Mouse (Mus musculus) liver, embryonic 12.5 days (tissue): ENCODE data around the gene Acat3. TPM values are rescaled to one million over a fixed set of nuclear protein-coding genes. Genes with fewer than 3 reads are reported as not detected.
A peak's percentile ranks its signal among the peaks of the same experiment; 100 is the strongest.
"Not testable (repeated sequence)": the region's sequence is repeated elsewhere in the genome, so short reads cannot be mapped to it uniquely, and the experiment has no call there.

Experiments used
- ATAC-seq: fragments of 200-750 bp; cut with Nextera tagmentation; 2 replicates; pipeline ENCODE4 v1.8.0; 2017; ENCODE audit warnings: moderate number of reproducible peaks, mild to moderate bottlenecking, moderate library complexity
- H3K27ac ChIP-seq: fragments of 300-500 bp; sonication (generic); 2 replicates; pipeline ENCODE4 v1.5.1; 2016; ENCODE audit warnings: mild to moderate bottlenecking
- H3K27me3 ChIP-seq: fragments of 300-500 bp; sonication (generic); replicated peaks from 2 replicates; pipeline ENCODE4 v1.6.1; 2016; ENCODE audit warnings: mild to moderate bottlenecking, moderate library complexity
- H3K36me3 ChIP-seq: fragments of 300-500 bp; sonication (generic); 2 replicates; pipeline ENCODE4 v1.6.1; 2016; ENCODE audit warnings: mild to moderate bottlenecking, moderate library complexity
- H3K4me1 ChIP-seq: fragments of 300-500 bp; sonication (generic); 2 replicates; pipeline ENCODE4 v1.6.1; 2016
- H3K4me2 ChIP-seq: fragments of 300-500 bp; sonication (generic); 2 replicates; pipeline ENCODE4 v1.6.1; 2016; ENCODE audit warnings: mild to moderate bottlenecking, moderate library complexity
- H3K4me3 ChIP-seq: fragments of 300-500 bp; sonication (generic); 2 replicates; pipeline ENCODE4 v1.5.1; 2016; ENCODE audit warnings: mild to moderate bottlenecking, moderate library complexity
- H3K9ac ChIP-seq: fragments of 300-500 bp; sonication (generic); 2 replicates; pipeline ENCODE4 v1.6.1; 2016; ENCODE audit warnings: mild to moderate bottlenecking, moderate library complexity
- H3K9me3 ChIP-seq: fragments of 300-500 bp; sonication (generic); replicated peaks from 2 replicates; pipeline ENCODE4 v1.6.1; 2016; ENCODE audit warnings: mild to moderate bottlenecking, moderate library complexity
- WGBS: fragments of 180-500 bp; shearing (Covaris S2); methylation state at CpG from one replicate; pipeline ENCODE4 v1.1.7; 2016; ENCODE audit not compliant: insufficient replicate concordance; 5-methylcytosine and 5-hydroxymethylcytosine counted together
- polyA plus RNA-seq: library from polyadenylated mRNA; unstranded; fragments of >200 nt; fragmentation: Nextera tagmentation; extraction: Ambion mirVana; gene quantifications from 2 replicates; pipeline ENCODE4 v1.2.1, GENCODE M21; 2016

Acat3 gene
- polyA plus RNA-seq, 1 experiment from 2014 or later, result 1.4 TPM

DNA sequence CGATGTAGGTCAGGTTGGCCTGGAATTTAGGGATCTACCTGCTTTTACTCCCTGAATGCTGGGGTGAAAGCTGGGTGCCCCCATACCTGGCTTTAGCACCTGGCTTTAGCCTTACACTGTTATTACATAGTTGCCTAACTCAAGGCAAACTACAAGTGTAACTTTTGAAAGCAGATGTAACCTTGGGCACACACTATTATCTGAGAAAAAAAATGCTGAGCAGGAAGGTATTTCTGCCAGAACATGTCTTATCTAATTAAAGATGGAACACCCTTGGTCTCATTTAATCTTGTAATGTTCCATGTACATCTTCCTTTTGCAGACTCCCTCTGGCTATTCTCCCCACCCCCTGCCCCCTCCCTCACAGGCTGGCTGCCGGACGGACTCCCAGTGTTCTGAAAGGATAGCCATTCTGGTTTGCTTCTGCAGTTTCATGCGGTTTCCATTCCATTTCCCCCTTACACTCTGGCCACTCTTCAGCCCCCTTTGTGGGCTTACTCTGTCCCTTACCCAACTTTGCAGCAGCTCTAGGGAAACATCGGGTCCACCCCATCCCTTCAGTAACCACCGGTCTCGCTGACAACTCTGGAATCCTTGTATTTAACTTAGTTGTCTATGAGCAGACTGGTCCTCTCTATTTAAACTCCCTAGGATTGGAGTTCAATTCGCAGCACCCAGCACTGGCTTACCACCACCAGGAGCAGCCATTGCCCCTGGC lies 1.3 kb upstream of the Acat3 start:
- no peaks in the 10 kb centered on the region for H3K9me3 ChIP-seq
- no peaks in the 10 kb centered on the region for H3K27me3 ChIP-seq
- peaks cover 23% of the 10 kb centered on the region for H3K4me1 ChIP-seq
- no peak overlapping the region for H3K27ac ChIP-seq
- no peak overlapping the region for H3K4me3 ChIP-seq
- H3K4me2 ChIP-seq, result no peak overlapping the region
- H3K9ac ChIP-seq, result 0 out of 2 replicates have a peak overlapping the region, but pooled peaks have one; percentile 4
- no peak for ATAC-seq
- peaks cover 42% of the 10 kb centered on the region for H3K36me3 ChIP-seq
- 73% methylated on average over 8 of the region's 8 CpGs for WGBS

DNA sequence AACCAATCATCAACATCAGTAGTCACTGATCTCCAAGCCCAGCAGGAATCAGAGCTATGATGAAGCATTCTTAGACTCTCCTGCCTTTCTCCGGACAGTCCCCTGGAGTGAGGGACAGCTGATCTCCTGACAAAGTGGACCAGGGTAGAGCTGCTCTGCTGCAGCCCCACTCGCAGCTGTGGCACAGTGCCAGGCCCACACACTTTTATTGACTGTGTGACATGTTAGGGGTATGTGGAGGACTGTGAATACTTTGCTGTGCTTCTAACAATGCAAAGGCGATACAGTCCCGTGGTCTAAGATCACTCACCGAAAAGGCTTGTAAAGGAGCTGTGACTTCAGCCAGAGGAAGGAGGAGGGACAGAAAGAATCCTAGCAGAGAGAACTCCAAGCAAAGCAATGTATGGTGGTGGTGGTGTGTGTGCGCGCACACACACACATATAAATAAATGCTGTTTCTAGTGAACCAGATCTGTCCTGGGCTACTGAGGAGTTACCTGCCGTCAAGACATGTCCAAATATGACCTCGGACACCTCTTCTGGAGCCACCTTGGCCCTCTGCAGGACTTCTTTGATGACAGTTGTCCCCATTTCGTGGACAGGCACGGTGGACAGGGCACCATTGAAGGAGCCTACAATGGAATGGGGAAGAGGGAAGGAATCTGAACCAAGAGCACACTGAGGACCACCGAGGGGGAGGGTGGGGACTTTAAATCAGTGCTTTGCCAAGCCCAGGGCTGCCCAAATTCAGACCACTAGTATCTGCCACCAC lies 837 bp downstream of the Acat3 start:
- 35% methylated on average over 4 of the region's 12 CpGs for WGBS
- ATAC-seq, result 0 out of 2 replicates have a peak, but pooled peaks have one; percentile 28
- not testable (repeated sequence) for H3K27me3 ChIP-seq, H3K27ac ChIP-seq, H3K9me3 ChIP-seq, H3K9ac ChIP-seq
- Histone ChIP-seq H3K4me3 (0 out of 2 replicates have a peak overlapping the region, but pooled peaks have one; percentile 33), H3K36me3 (peaks cover 24% of the 10 kb centered on the region), H3K4me1 (peaks cover 23% of the 10 kb centered on the region), H3K4me2 (peak overlapping the region; percentile 52)

DNA sequence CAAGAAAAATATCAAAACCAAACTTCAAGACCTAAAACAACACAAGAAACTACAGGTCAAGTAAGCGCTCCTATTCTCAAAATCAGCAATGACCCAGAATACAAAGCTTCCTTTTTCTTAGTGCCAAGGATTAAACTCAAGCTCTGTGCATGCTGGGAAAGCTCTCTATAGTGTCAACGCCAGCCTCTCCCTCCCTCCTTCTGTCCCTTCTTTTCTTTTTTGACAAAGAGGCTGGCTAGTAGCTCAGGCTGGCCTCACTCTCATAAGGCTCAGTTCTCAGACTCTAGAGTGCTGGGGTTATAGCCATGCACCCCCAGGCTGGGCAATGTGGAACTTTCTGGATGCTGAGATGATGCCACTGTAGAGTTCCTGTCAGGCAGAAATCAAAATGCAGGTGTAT lies 2.3 kb downstream of the Acat3 start:
- H3K27me3 ChIP-seq, result no peaks in the 10 kb centered on the region
- peaks cover 10% of the 10 kb centered on the region for H3K36me3 ChIP-seq
- no peak overlapping the region for H3K9ac ChIP-seq
- no peak for ATAC-seq
- WGBS, result 46% methylated on average over 2 of the region's 2 CpGs
- H3K4me2 ChIP-seq, result no peak overlapping the region
- no peak overlapping the region for H3K27ac ChIP-seq
- peaks cover 23% of the 10 kb centered on the region for H3K4me1 ChIP-seq
- no peak overlapping the region for H3K4me3 ChIP-seq
- no peaks in the 10 kb centered on the region for H3K9me3 ChIP-seq

DNA sequence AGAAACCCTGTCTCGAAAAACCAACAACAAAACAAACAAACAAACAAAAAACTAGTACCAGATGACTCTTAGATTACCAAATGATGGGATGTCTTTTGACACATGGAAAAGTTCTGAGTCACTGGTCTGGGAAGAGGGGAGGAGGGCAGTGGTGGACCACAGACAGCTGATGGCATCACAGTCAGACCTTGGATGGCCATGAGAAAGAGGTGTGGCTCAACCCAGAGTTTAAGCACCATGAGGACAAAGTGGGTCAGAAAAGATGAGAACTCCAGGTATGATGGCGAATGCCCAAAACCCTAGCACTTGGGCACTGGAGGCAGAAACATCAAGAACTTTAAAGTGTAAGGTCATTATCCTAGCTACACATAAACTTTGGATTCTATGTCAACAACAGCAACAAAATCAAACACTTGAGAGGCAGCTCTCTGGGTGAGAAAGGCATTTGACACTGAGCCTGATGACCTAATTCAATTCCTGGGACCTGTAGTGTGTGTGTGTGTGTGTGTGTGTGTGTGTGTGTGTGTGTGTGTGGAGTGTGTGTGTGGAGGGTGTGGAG lies 2.9 kb downstream of the Acat3 start:
- no peak for ATAC-seq

DNA sequence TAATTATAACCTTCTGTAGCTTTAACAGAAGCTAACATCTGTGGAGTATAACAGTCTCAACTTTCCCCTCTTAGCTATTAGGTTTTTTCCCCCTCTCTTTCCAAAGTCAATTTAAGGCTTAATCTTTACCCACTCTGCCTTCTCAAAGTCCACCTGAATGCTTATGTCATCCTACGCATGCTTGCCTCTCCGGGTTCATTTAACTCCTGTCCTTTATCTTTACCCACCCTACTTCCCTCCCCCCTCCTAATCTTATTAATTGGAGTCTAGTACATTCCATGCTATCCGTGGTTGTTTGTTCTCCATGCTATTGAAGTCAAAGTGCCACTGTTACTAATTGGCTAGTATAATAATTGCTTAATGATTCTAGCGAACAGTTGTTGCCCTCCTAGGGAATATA lies 4.7 kb downstream of the Acat3 start:
- WGBS, result 53% methylated on average over 4 of the region's 4 CpGs
- no peak for ATAC-seq
- no peaks in the 10 kb centered on the region for H3K27me3 ChIP-seq
- H3K36me3 ChIP-seq, result no peaks in the 10 kb centered on the region
- H3K4me2 ChIP-seq, result no peak overlapping the region
- peaks cover 9% of the 10 kb centered on the region for H3K4me1 ChIP-seq
- H3K4me3 ChIP-seq, result no peak overlapping the region
- no peak overlapping the region for H3K27ac ChIP-seq
- H3K9me3 ChIP-seq, result no peaks in the 10 kb centered on the region
- H3K9ac ChIP-seq, result no peak overlapping the region

More for the DNA sequence above, 2.9 kb downstream of the Acat3 start:
- WGBS, result 72% methylated on average over 2 of the region's 2 CpGs
- no peaks in the 10 kb centered on the region for H3K27me3 ChIP-seq
- H3K9ac ChIP-seq, result no peak overlapping the region
- no peak overlapping the region for H3K4me3 ChIP-seq
- no peak overlapping the region for H3K4me2 ChIP-seq
- H3K36me3 ChIP-seq, result peaks cover 4% of the 10 kb centered on the region; the same call in 1 of the 2 replicates
- H3K27ac ChIP-seq, result no peak overlapping the region
- peaks cover 23% of the 10 kb centered on the region for H3K4me1 ChIP-seq
- no peaks in the 10 kb centered on the region for H3K9me3 ChIP-seq

DNA sequence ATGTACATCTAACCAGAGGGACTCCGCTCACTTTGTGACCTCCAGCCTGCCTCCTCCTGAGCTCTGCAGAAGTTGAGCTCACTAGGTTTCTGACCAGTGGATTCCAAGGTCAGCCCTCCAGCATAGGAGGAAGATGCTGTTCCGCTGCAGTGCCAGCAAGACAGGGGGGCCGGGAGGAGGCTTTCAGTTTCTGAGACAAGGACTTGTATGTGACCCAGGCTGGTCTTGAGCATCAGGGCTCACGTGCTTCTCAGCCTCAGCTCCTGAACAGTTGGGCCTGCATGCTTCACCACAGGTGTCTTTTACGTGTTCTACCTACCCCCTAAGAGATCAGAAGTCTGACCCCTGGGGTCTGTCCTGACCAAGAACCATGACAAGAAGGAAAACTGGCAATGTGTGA lies 8.8 kb downstream of the Acat3 start:
- WGBS, result 79% methylated on average over 5 of the region's 5 CpGs
- H3K4me3 ChIP-seq, H3K4me1 ChIP-seq, H3K9ac ChIP-seq, H3K36me3 ChIP-seq, H3K27ac ChIP-seq, H3K4me2 ChIP-seq, ATAC-seq, H3K27me3 ChIP-seq, H3K9me3 ChIP-seq: not testable (repeated sequence)

DNA sequence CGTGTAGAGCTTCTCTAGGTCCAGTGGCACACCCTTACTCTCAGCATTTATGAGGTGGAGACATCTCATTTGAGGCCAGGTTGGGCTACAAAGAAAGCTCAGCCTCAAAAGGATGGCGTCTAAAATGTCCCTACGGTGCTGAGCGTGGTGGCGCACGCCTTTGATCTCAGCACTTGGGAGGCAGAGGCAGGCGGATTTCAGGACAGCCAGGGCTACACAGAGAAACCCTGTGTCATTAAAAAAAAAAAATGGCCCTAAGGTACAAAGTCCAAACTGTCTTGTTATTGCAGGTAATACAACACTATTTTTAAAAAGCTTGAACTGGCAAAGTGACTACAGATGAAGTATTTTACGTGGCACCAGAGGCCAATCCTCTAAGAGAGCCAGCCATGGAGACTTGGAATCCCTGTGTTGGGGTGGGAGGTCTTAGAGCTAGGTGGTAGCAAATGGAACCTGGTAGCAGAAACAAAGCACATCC lies 14.7 kb downstream of the Acat3 start:
- H3K27me3 ChIP-seq, result no peaks in the 10 kb centered on the region
- no peaks in the 10 kb centered on the region for H3K9me3 ChIP-seq
- no peak overlapping the region for H3K9ac ChIP-seq
- WGBS, result 81% methylated on average over 8 of the region's 8 CpGs
- ATAC-seq, result no peak
- H3K4me1 ChIP-seq, result peaks cover 5% of the 10 kb centered on the region; the same call in 1 of the 2 replicates
- H3K27ac ChIP-seq, result 0 out of 2 replicates have a peak overlapping the region, but pooled peaks have one; percentile 28
- H3K4me2 ChIP-seq, result no peak overlapping the region
- peaks cover 64% of the 10 kb centered on the region for H3K36me3 ChIP-seq
- no peak overlapping the region for H3K4me3 ChIP-seq

DNA sequence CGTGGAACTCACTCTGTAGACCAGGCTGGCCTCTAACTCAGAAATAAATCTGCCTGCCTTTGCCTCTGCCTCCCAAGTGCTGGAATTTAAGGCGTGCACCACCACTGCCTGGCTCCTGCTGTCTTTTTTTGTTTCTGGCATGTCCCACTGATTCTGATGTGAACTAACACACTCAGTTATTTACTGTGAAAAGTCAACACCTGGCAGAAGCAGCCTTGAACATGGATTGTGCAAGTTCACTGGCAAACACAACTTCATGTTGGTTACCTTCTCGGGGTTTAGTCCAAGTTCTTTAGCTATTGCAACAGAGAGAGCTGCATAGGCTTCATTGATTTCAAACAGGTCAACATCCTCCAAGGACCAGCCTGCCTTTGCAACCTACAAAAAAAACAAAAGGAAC lies 15.4 kb downstream of the Acat3 start:
- H3K9ac ChIP-seq, result no peak overlapping the region
- no peaks in the 10 kb centered on the region for H3K27me3 ChIP-seq
- H3K4me2 ChIP-seq, result no peak overlapping the region
- peak; percentile 36 for ATAC-seq
- WGBS, result 79% methylated on average over 3 of the region's 3 CpGs
- no peak overlapping the region for H3K4me3 ChIP-seq
- H3K27ac ChIP-seq, result 0 out of 2 replicates have a peak overlapping the region, but pooled peaks have one; percentile 4
- H3K36me3 ChIP-seq, result peaks cover 71% of the 10 kb centered on the region
- peaks cover 5% of the 10 kb centered on the region; the same call in 1 of the 2 replicates for H3K4me1 ChIP-seq
- H3K9me3 ChIP-seq, result no peaks in the 10 kb centered on the region

DNA sequence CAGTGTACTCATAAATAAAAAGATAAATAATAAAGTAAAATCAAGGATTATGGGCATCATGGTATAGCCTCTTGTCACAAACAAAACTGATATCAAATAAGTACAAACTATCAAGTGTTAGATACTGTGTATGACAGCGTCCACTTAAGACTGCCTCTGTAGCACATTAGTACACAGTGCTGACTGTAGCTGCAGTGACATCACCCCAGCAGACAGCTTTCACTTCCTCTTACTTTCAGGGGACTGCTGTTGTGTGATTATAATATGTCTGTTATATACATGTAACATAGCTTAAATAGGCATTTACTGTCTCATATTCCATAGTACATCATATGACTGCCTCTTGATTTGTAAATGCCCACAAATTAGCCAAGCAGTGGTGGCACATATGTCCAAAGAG lies 19.3 kb downstream of the Acat3 start:
- H3K9ac ChIP-seq, result no peak overlapping the region
- no peak overlapping the region for H3K4me2 ChIP-seq
- peaks cover 84% of the 10 kb centered on the region for H3K36me3 ChIP-seq
- H3K9me3 ChIP-seq, result no peaks in the 10 kb centered on the region
- no peak for ATAC-seq
- H3K4me3 ChIP-seq, result no peak overlapping the region
- 80% methylated on average over 1 of the region's 1 CpGs for WGBS
- peaks cover 13% of the 10 kb centered on the region for H3K4me1 ChIP-seq
- H3K27ac ChIP-seq, result no peak overlapping the region
- no peaks in the 10 kb centered on the region for H3K27me3 ChIP-seq

DNA sequence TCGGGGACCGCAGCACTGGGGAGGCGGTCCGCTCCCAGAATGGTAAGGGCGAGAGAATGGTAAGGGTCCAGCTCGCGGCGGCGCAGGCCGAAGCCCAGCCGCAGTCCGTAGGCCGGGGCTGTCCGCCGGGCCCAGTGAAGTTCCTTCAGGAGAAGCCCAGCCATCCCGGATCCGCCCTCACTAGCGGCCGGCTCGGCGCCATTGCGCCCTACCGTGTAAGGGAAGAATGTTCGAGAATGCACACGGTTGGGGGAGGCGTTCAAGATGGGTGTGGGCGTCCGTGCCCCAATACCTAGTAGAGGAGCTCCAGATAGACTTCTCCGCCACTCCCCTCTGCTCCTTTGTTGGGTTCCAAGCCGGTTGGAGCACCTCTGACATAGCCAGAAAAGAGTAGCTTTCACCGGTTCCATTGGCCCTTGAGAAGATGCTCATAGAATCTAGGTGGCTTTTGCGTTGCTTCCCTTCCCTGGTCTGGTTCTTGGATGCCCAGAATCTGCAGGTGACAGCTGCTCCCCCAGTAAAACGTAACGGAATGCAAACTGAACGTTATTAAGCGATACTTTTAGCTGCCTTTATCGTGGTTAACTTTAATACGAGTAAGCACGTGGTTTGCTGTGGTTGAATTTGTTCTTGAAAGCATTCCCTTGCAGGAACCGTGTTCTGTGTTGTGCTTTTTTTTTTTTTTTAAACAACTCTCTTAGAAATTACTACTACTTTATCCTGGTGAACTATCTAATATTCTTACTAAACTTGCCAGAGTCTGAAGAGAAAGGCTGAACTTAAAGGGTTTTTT lies 23.6 kb downstream of the Acat3 start:
- H3K4me2 ChIP-seq, result peak overlapping the region; percentile 85
- under 1% methylated on average over 40 of the region's 40 CpGs for WGBS
- ATAC-seq, result peak; percentile 73
- peaks cover 21% of the 10 kb centered on the region for H3K4me1 ChIP-seq
- peaks cover 72% of the 10 kb centered on the region for H3K36me3 ChIP-seq
- peak overlapping the region; percentile 96 for H3K27ac ChIP-seq
- peak overlapping the region; percentile 96 for H3K4me3 ChIP-seq
- no peaks in the 10 kb centered on the region for H3K27me3 ChIP-seq
- no peaks in the 10 kb centered on the region for H3K9me3 ChIP-seq
- peak overlapping the region; percentile 98 for H3K9ac ChIP-seq

DNA sequence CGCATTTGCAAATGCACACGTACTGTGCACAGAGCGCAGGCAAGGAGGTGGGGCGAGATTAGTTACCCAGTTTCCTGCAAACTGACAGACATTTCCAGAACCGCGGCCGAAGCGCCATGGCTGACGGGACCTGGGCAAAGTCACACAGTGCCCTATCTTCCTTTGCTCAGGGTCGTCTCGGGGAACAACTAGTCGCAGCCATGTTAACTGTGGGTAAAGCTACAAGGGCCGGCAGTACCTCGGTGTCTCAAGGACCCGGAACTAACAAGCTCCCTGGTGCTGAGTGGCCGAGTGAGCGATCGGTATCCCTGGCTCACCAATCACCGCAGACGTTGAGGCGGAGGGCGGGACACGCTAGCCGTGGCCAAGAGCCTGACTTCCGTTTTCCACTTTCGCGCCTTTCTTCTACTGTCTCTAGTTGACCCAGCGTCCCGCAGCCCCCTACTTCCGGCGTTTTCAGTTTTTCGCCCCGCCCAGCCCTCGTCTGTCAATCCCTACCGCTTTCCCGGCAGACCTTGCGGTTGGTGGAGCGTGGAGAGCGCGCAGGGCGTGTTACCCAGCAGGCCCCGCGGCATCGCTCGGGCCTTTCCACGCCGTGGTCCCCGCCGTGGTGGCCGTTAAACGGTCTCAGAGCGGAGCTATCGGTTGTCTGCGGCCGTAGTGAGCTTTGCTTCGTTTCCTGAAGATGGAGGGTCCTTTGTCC lies 24.4 kb downstream of the Acat3 start, which contains the start of gene Mrpl18:
TSS of gene Mrpl18 (minus strand) at position 465 of the 703 bp plus-strand sequence.
- peaks cover 72% of the 10 kb centered on the region for H3K36me3 ChIP-seq
- peak within 1 kb of the TSS; percentile 85 for H3K4me2 ChIP-seq
- H3K9me3 ChIP-seq, result no peaks in the 10 kb centered on the region
- under 1% methylated on average over 56 of the region's 56 CpGs for WGBS
- H3K4me3 ChIP-seq, result peak within 1 kb of the TSS; percentile 96
- no peaks in the 10 kb centered on the region for H3K27me3 ChIP-seq
- peaks cover 21% of the 10 kb centered on the region for H3K4me1 ChIP-seq
- H3K27ac ChIP-seq, result peak within 1 kb of the TSS; percentile 96
- peak within 1 kb of the TSS; percentile 98 for H3K9ac ChIP-seq
- peak; percentile 96 for ATAC-seq
